Mouse (Mus musculus): ENCODE measurements at regions not wholly inside any gene's neighbourhood (a gene's known extent, or its start where the extent isn't known, plus 50 kb on each side); places are given as distances from the start of the nearest gene placed in this dataset.

DNA sequence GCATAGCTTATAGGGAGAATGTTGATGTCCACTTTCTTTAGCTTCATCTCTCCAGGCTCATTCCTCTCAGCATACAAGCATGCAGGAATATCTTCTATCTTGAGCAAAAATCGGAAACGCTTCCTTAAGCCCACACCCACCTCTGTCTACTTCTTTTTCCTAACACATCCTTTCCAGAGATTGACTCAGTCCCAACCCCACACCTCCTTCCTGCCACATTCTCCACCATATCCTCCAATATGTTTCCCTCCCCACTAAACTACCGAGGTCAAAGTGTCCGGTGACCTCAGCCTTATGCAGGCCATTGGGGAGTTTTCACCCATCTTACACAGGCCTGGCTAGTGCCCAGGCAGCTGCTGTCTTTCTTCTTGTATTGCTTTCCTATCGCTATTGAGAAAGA is 301.4 kb downstream of the Gm49356 start:
- Histone ChIP-seq H3K9me3 (ENCODE audit: control insufficient read depth, low read length) (no peaks in the 10 kb centered on the region; the same call in 1 of the 2 replicates), H3K9ac (ENCODE audit: low read length) (no peak overlapping the region), H3K4me3 (ENCODE audit: control insufficient read depth in 1 of 2, insufficient read depth in 1 of 2, low read depth in 1 of 2, low read length in 2 of 2) (no peak overlapping the region), H3K27ac (replicated peaks in 1 of 2; ENCODE audit: control insufficient read depth in 1 of 2, insufficient read depth in 1 of 2, low read depth in 2 of 2, low read length in 2 of 2) (0 out of 4 replicates have a peak overlapping the region, but pooled peaks of 1 of the 2 experiments have one; percentile 26), H3K4me2 (ENCODE audit: low read length) (no peak overlapping the region), H3K27me3 (ENCODE audit: control insufficient read depth, insufficient read depth, low read length) (no peaks in the 10 kb centered on the region), H3K4me1 (ENCODE audit: control insufficient read depth in 2 of 2, insufficient read depth in 2 of 2, low read length in 2 of 2) (peaks cover 13 to 15% of the 10 kb centered on the region in 2 experiments), H3K36me3 (ENCODE audit: control insufficient read depth, insufficient read depth, low read length) (no peaks in the 10 kb centered on the region)
- ATAC-seq (ENCODE audit: insufficient number of reproducible peaks, insufficient read depth, low FRiP score, low read depth): no peak
- WGBS: 73% methylated on average over 5 of the region's 5 CpGs

DNA sequence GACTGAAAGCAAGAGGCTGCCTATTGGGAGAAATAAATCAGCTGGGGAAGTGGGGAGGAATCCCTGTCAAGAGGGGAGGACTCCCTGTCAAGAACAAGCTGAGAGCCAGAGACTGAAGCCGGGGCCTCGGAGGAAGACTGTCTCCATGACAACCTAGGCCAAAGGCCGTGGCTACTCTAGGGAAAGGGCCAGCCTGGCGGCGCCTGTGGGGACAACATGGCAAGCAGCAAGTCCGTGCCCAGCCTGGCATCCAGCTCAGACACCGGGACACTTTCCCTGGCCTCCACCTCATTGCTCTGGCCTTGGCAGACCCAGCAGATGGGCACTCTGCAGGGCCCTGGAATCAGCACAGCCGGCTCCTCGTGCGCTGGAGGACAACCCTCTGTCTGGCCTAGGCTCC is 305.3 kb downstream of the Gm49356 start:
- Histone ChIP-seq H3K36me3 (ENCODE audit: control insufficient read depth, insufficient read depth, low read length) (no peaks in the 10 kb centered on the region), H3K27me3 (ENCODE audit: control insufficient read depth, insufficient read depth, low read length) (no peaks in the 10 kb centered on the region), H3K4me2 (ENCODE audit: low read length) (no peak overlapping the region), H3K4me3 (ENCODE audit: control insufficient read depth in 1 of 2, insufficient read depth in 1 of 2, low read depth in 1 of 2, low read length in 2 of 2) (no peak overlapping the region), H3K27ac (replicated peaks in 1 of 2; ENCODE audit: control insufficient read depth in 1 of 2, insufficient read depth in 1 of 2, low read depth in 2 of 2, low read length in 2 of 2) (no peak overlapping the region), H3K9ac (ENCODE audit: low read length) (0 out of 2 replicates have a peak overlapping the region, but pooled peaks have one; percentile 23), H3K4me1 (ENCODE audit: control insufficient read depth in 2 of 2, insufficient read depth in 2 of 2, low read length in 2 of 2) (peaks cover 28 to 49% of the 10 kb centered on the region in 2 experiments), H3K9me3 (ENCODE audit: control insufficient read depth, low read length) (no peaks in the 10 kb centered on the region; the same call in 1 of the 2 replicates)
- 73% methylated on average over 10 of the region's 10 CpGs for WGBS
- ATAC-seq (ENCODE audit: insufficient number of reproducible peaks, insufficient read depth, low FRiP score, low read depth): no peak

DNA sequence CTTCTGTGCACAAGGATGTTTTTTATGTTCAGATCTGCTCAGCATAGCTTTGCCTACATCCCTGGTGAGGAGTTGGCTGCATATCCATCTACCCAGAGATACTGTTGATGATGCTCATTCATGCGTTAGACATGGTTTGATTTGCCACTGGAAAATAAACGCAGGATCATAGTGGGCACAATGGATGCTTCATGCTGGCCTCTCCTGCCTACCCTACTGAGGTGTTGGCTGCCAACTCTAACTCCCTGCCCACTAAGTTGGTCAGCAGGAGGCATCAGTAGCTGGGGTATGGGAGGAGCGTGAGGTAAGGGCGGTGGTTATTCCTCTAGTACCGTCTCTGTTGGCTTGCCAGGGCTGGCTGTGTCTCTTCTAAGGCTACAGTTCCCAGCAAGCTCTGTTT is 307.3 kb downstream of the Gm49356 start:
- H3K27me3 ChIP-seq (ENCODE audit: control insufficient read depth, insufficient read depth, low read length): no peaks in the 10 kb centered on the region
- H3K4me2 ChIP-seq (ENCODE audit: low read length): peak overlapping the region; percentile 58; the same call in 1 of the 2 replicates
- no peaks in the 10 kb centered on the region; the same call in 1 of the 2 replicates for H3K9me3 ChIP-seq (ENCODE audit: control insufficient read depth, low read length)
- H3K36me3 ChIP-seq (ENCODE audit: control insufficient read depth, insufficient read depth, low read length): no peaks in the 10 kb centered on the region
- H3K9ac ChIP-seq (ENCODE audit: low read length): peak overlapping the region; percentile 61; the same call in 1 of the 2 replicates
- ATAC-seq (ENCODE audit: insufficient number of reproducible peaks, insufficient read depth, low FRiP score, low read depth): no peak
- no peak overlapping the region for H3K4me3 ChIP-seq (ENCODE audit: control insufficient read depth in 1 of 2, insufficient read depth in 1 of 2, low read depth in 1 of 2, low read length in 2 of 2)
- peak overlapping the region; percentile 97 to 99 for H3K27ac ChIP-seq (replicated peaks in 1 of 2; ENCODE audit: control insufficient read depth in 1 of 2, insufficient read depth in 1 of 2, low read depth in 2 of 2, low read length in 2 of 2)
- WGBS: 87% methylated on average over 5 of the region's 5 CpGs
- peaks cover 33 to 58% of the 10 kb centered on the region in 2 experiments for H3K4me1 ChIP-seq (ENCODE audit: control insufficient read depth in 2 of 2, insufficient read depth in 2 of 2, low read length in 2 of 2)

DNA sequence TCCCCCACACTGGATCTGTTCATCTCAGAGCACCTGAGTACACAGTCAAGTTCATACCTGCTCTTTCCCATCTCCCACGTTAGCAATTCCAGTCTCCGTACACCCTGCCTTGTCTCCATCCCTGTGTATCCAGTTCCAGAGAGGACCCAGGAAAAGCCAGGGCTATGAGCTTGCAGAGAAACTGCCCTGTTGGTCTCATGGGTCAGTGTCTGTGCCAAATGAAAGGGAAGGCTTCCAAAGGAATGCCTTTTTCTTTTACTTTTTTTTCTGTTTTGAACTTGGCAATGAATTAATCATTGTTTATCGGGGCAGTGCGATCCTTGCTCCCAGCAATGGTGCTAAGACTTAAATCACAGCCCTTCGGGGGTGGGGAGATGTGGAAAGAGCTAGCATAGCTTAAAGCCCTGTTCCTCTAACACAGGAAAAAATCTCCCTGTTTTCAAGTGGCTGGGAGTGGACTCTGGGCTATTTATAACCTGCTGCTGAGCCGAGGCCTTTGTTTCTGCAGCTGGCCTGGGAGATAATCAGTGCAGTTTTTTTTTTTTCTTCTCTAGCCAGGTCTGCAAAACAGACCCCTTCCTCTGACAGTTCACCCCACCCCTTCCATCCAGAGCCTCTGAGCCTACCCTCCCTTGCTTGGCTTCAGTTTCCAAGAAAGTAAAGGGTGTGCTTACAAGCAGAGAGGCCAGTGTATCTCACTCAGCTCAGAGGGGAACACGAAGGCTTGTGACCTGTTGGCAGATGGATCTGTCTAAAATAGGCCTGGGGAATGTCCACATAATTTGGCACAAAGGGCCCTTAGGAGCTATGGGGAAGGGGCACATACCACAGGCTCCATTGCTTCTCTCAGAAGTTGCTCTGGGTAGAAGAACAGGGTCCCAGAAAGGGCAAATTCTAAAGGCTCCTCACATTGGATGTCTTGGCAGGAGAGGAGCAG is 308.6 kb downstream of the Gm49356 start:
- WGBS: 0% methylated on average over 7 of the region's 7 CpGs

DNA sequence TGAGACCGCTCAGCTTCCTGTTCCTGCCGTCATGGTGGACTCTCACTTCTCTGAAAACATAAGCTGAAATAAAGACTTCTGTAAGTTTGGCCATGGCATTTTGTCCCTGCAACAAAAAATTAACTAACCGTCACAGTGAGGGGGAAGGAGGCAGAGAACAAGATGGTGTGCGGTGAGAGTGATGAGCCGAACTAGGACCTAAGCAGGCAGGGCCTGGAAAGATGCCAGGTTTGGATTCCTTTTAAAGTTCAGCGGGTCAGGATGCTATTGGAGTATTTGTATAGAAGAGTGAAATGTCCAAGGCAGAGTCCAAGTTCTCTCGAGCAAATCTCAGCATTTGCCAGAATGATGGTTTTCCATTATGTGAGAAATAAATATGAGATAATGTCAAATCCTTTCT is 312.3 kb downstream of the Gm49356 start:
- H3K27ac ChIP-seq (replicated peaks in 1 of 2; ENCODE audit: control insufficient read depth in 1 of 2, insufficient read depth in 1 of 2, low read depth in 2 of 2, low read length in 2 of 2): peak overlapping the region; percentile 52 to 63
- H3K4me3 ChIP-seq (ENCODE audit: control insufficient read depth in 1 of 2, insufficient read depth in 1 of 2, low read depth in 1 of 2, low read length in 2 of 2): no peak overlapping the region
- no peaks in the 10 kb centered on the region for H3K36me3 ChIP-seq (ENCODE audit: control insufficient read depth, insufficient read depth, low read length)
- H3K9ac ChIP-seq (ENCODE audit: low read length): no peak overlapping the region
- WGBS: 43% methylated on average over 7 of the region's 7 CpGs
- peaks cover 54 to 76% of the 10 kb centered on the region in 2 experiments for H3K4me1 ChIP-seq (ENCODE audit: control insufficient read depth in 2 of 2, insufficient read depth in 2 of 2, low read length in 2 of 2)
- H3K4me2 ChIP-seq (ENCODE audit: low read length): peak overlapping the region; percentile 16
- no peaks in the 10 kb centered on the region for H3K27me3 ChIP-seq (ENCODE audit: control insufficient read depth, insufficient read depth, low read length)
- ATAC-seq (ENCODE audit: insufficient number of reproducible peaks, insufficient read depth, low FRiP score, low read depth): no peak
- no peaks in the 10 kb centered on the region for H3K9me3 ChIP-seq (ENCODE audit: control insufficient read depth, low read length)

More for the DNA sequence above, 308.6 kb downstream of the Gm49356 start:
- Histone ChIP-seq H3K9ac (ENCODE audit: low read length) (peak overlapping the region; percentile 61), H3K4me1 (ENCODE audit: control insufficient read depth in 2 of 2, insufficient read depth in 2 of 2, low read length in 2 of 2) (peaks cover 44 to 71% of the 10 kb centered on the region in 2 experiments), H3K36me3 (ENCODE audit: control insufficient read depth, insufficient read depth, low read length) (no peaks in the 10 kb centered on the region), H3K4me2 (ENCODE audit: low read length) (peak overlapping the region; percentile 58), H3K4me3 (ENCODE audit: control insufficient read depth in 1 of 2, insufficient read depth in 1 of 2, low read depth in 1 of 2, low read length in 2 of 2) (no peak overlapping the region; a peak in 1 of 4 replicates), H3K9me3 (ENCODE audit: control insufficient read depth, low read length) (no peaks in the 10 kb centered on the region), H3K27me3 (ENCODE audit: control insufficient read depth, insufficient read depth, low read length) (no peaks in the 10 kb centered on the region), H3K27ac (replicated peaks in 1 of 2; ENCODE audit: control insufficient read depth in 1 of 2, insufficient read depth in 1 of 2, low read depth in 2 of 2, low read length in 2 of 2) (peak overlapping the region; percentile 97 to 99)
- ATAC-seq (ENCODE audit: insufficient number of reproducible peaks, insufficient read depth, low FRiP score, low read depth): peak; percentile 89

DNA sequence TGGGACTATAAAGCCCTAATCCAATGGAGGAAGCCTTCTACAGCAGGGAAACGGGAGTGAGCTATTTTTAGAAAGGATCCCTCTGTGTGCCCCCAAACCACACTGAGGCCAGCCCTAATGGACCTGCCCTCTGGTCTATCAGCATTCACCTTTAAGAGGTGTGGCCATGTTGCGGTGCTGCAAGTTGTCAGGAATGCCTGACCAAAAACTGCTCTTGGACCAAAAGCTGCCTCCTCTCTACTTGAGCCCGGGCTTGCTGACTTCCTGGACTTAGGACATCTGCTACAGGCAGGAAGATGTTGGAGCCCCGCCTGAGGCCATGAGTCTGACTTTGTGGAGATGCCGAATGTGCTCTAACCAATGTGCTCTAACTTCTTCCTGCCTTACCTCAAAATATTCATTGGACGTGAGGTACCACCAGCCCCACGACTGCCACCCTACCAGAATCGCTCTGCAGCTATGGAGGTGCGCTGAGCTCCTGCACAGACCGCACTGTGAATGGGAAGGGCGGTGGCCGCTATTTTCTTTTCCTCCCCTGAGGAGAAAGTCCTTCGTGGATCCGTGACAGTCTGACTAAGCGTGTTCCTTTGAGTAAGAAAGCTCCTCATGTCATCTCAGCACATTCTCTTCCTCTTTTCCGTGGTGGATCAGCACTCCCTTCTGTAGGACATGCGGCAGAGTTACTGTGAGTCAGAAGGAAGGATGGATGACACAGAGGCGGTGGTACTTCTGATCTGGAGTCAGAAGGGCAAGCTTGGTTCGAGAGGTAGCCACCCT is 313.0 kb downstream of the Gm49356 start:
- Histone ChIP-seq H3K4me3 (ENCODE audit: control insufficient read depth in 1 of 2, insufficient read depth in 1 of 2, low read depth in 1 of 2, low read length in 2 of 2) (no peak overlapping the region), H3K9me3 (ENCODE audit: control insufficient read depth, low read length) (no peaks in the 10 kb centered on the region), H3K4me2 (ENCODE audit: low read length) (peak overlapping the region; percentile 16), H3K4me1 (ENCODE audit: control insufficient read depth in 2 of 2, insufficient read depth in 2 of 2, low read length in 2 of 2) (peaks cover 49 to 69% of the 10 kb centered on the region in 2 experiments), H3K36me3 (ENCODE audit: control insufficient read depth, insufficient read depth, low read length) (no peaks in the 10 kb centered on the region), H3K27me3 (ENCODE audit: control insufficient read depth, insufficient read depth, low read length) (no peaks in the 10 kb centered on the region), H3K9ac (ENCODE audit: low read length) (peak overlapping the region; percentile 17; the same call in 1 of the 2 replicates), H3K27ac (replicated peaks in 1 of 2; ENCODE audit: control insufficient read depth in 1 of 2, insufficient read depth in 1 of 2, low read depth in 2 of 2, low read length in 2 of 2) (peak overlapping the region; percentile 30 to 63)
- WGBS: 60% methylated on average over 19 of the region's 19 CpGs
- no peak for ATAC-seq (ENCODE audit: insufficient number of reproducible peaks, insufficient read depth, low FRiP score, low read depth)

DNA sequence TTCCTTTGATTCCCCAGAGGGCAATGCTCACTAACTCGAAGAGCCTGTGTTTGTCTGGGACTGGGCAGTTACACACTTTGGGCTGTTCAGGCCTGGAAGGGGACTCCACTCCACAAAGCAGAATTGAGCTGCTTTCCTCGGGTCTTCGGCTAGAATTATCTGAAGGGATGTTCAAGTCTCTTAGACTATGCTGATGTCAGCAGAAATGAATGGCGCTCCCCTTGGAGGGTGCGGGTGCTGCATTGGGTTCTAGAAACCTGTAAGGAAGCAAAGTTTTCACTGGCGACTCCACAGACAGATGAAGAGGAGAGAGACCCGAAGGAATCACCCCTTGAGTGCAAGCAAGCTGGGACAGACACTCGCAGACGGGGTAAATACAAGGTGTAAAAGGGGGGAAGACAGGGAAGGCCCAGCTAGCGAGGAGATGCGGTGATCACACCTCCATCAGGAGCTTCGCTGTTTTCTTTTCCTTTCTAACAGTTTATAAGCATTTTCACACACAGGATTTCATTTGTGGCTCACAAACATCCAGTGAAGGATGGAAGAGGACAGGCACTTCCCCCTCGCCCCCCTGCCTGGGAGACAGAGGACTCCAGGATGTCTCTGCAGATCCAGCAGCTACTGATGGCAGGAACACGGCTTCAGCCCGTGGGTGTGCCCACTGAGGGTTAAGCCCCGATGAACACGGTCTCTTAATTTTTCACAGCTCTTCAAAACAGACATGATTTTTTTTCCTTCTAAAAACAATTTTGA is 314.2 kb downstream of the Gm49356 start:
- WGBS: 60% methylated on average over 17 of the region's 17 CpGs
- Histone ChIP-seq H3K9ac (ENCODE audit: low read length) (peak overlapping the region; percentile 42; the same call in 1 of the 2 replicates), H3K4me3 (ENCODE audit: control insufficient read depth in 1 of 2, insufficient read depth in 1 of 2, low read depth in 1 of 2, low read length in 2 of 2) (no peak overlapping the region), H3K27me3 (ENCODE audit: control insufficient read depth, insufficient read depth, low read length) (no peaks in the 10 kb centered on the region), H3K27ac (replicated peaks in 1 of 2; ENCODE audit: control insufficient read depth in 1 of 2, insufficient read depth in 1 of 2, low read depth in 2 of 2, low read length in 2 of 2) (peak overlapping the region in 1 of 2 experiments; percentile 63; a peak in 1 of 4 replicates), H3K4me2 (ENCODE audit: low read length) (no peak overlapping the region), H3K36me3 (ENCODE audit: control insufficient read depth, insufficient read depth, low read length) (no peaks in the 10 kb centered on the region), H3K4me1 (ENCODE audit: control insufficient read depth in 2 of 2, insufficient read depth in 2 of 2, low read length in 2 of 2) (peaks cover 43 to 67% of the 10 kb centered on the region in 2 experiments), H3K9me3 (ENCODE audit: control insufficient read depth, low read length) (no peaks in the 10 kb centered on the region)
- no peak for ATAC-seq (ENCODE audit: insufficient number of reproducible peaks, insufficient read depth, low FRiP score, low read depth)
